Mouse (Mus musculus) hindbrain, embryonic 13.5 days (tissue): ENCODE results near the gene Lrrfip1. TPM values are rescaled to one million over a fixed set of nuclear protein-coding genes. Genes with fewer than 3 reads are reported as not detected.

Experiments used
- ATAC-seq: fragments of 200-750 bp; cut with Nextera tagmentation; 2 replicates; pipeline ENCODE4 v1.8.0; 2017; ENCODE audit warnings: moderate TSS enrichment; ENCODE audit not compliant: low FRiP score
- H3K27ac ChIP-seq: fragments of 300-500 bp; sonication (generic); 2 replicates; pipeline ENCODE4 v1.5.1; 2015; ENCODE audit warnings: inconsistent platforms, mild to moderate bottlenecking, moderate library complexity
- H3K27me3 ChIP-seq: fragments of 300-500 bp; sonication (generic); 2 replicates; pipeline ENCODE4 v1.6.1; 2015; ENCODE audit warnings: mild to moderate bottlenecking, inconsistent platforms
- H3K36me3 ChIP-seq: fragments of 300-500 bp; sonication (generic); 2 replicates; pipeline ENCODE4 v1.6.1; 2015; ENCODE audit warnings: mild to moderate bottlenecking, inconsistent platforms
- H3K4me1 ChIP-seq: fragments of 300-500 bp; sonication (generic); replicated peaks from 2 replicates; pipeline ENCODE4 v1.6.1; 2015; ENCODE audit warnings: inconsistent platforms
- H3K4me2 ChIP-seq: fragments of 300-500 bp; sonication (generic); 2 replicates; pipeline ENCODE4 v1.6.1; 2015; ENCODE audit warnings: inconsistent platforms, mild to moderate bottlenecking, moderate library complexity
- H3K4me3 ChIP-seq: fragments of 300-500 bp; sonication (generic); 2 replicates; pipeline ENCODE4 v1.5.1; 2015; ENCODE audit warnings: mild to moderate bottlenecking, inconsistent platforms
- H3K9ac ChIP-seq: fragments of 300-500 bp; sonication (generic); 2 replicates; pipeline ENCODE4 v1.6.1; 2015; ENCODE audit warnings: mild to moderate bottlenecking, inconsistent platforms
- H3K9me3 ChIP-seq: fragments of 300-500 bp; sonication (generic); 2 replicates; pipeline ENCODE4 v1.6.1; 2016; ENCODE audit warnings: inconsistent platforms
- WGBS: fragments of 180-500 bp; shearing (Covaris S2); methylation state at CpG from one replicate; pipeline ENCODE4 v1.1.7; 2015; 5-methylcytosine and 5-hydroxymethylcytosine counted together
- polyA plus RNA-seq: library from polyadenylated mRNA; unstranded; fragments of >200 nt; fragmentation: Nextera tagmentation; extraction: Ambion mirVana; gene quantifications from 2 replicates; pipeline ENCODE4 v1.2.1, GENCODE M21; 2015

Gene Lrrfip1
- polyA plus RNA-seq, 1 experiment from 2014 or later = 39.1 TPM

- peak overlapping the region; percentile 85; the same call in 1 of the 2 replicates for H3K4me2 ChIP-seq
- no peak overlapping the region for H3K9ac ChIP-seq
- H3K4me1 ChIP-seq = peaks cover 32% of the 10 kb centered on the region
- H3K27ac ChIP-seq = no peak overlapping the region
- ATAC-seq = no peak
- H3K36me3 ChIP-seq = no peaks in the 10 kb centered on the region
- H3K27me3 ChIP-seq = no peaks in the 10 kb centered on the region
- 90% methylated on average over 3 of the region's 3 CpGs for WGBS
- H3K9me3 ChIP-seq = no peaks in the 10 kb centered on the region
- H3K4me3 ChIP-seq = no peak overlapping the region
These were observed 2.6 kb downstream of the Lrrfip1 start for GRCm38 (mm10) chr1:91001101-91001500.

GRCm38 (mm10) chr1:91001871-91002539 is 3.5 kb downstream of the Lrrfip1 start:
- ATAC-seq = no peak
- WGBS = 86% methylated on average over 3 of the region's 3 CpGs
- H3K27ac ChIP-seq = no peak overlapping the region
- H3K9ac ChIP-seq = no peak overlapping the region
- H3K36me3 ChIP-seq = no peaks in the 10 kb centered on the region
- H3K4me1 ChIP-seq = peaks cover 32% of the 10 kb centered on the region
- no peak overlapping the region for H3K4me3 ChIP-seq
- H3K4me2 ChIP-seq = no peak overlapping the region
- no peaks in the 10 kb centered on the region for H3K27me3 ChIP-seq
- no peaks in the 10 kb centered on the region for H3K9me3 ChIP-seq

GRCm38 (mm10) chr1:91002641-91003040 is 4.1 kb downstream of the Lrrfip1 start:
- Histone ChIP-seq H3K27me3 (no peaks in the 10 kb centered on the region), H3K4me3 (no peak overlapping the region), H3K4me1 (peaks cover 32% of the 10 kb centered on the region), H3K27ac (no peak overlapping the region), H3K9ac (no peak overlapping the region), H3K4me2 (no peak overlapping the region), H3K9me3 (no peaks in the 10 kb centered on the region), H3K36me3 (no peaks in the 10 kb centered on the region)
- WGBS = 79% methylated on average over 3 of the region's 3 CpGs
- ATAC-seq = no peak

GRCm38 (mm10) chr1:91003522-91004253 is 5.2 kb downstream of the Lrrfip1 start:
- no peaks in the 10 kb centered on the region for H3K27me3 ChIP-seq
- WGBS = 89% methylated on average over 8 of the region's 8 CpGs

GRCm38 (mm10) chr1:91006037-91006436 is 7.5 kb downstream of the Lrrfip1 start:
- WGBS = 76% methylated on average over 5 of the region's 5 CpGs
- Histone ChIP-seq H3K36me3 (no peaks in the 10 kb centered on the region), H3K4me2 (no peak overlapping the region), H3K9me3 (no peaks in the 10 kb centered on the region), H3K9ac (no peak overlapping the region), H3K27ac (no peak overlapping the region), H3K4me3 (no peak overlapping the region), H3K27me3 (no peaks in the 10 kb centered on the region), H3K4me1 (peaks cover 22% of the 10 kb centered on the region)
- no peak for ATAC-seq

More at GRCm38 (mm10) chr1:91003522-91004253, 5.2 kb downstream of the Lrrfip1 start:
- Histone ChIP-seq H3K36me3 (no peaks in the 10 kb centered on the region), H3K4me3 (no peak overlapping the region), H3K9ac (no peak overlapping the region), H3K4me2 (no peak overlapping the region), H3K4me1 (peaks cover 37% of the 10 kb centered on the region), H3K9me3 (no peaks in the 10 kb centered on the region), H3K27ac (no peak overlapping the region)
- ATAC-seq = no peak

GRCm38 (mm10) chr1:91006708-91007107 is 8.2 kb downstream of the Lrrfip1 start:
- H3K4me1 ChIP-seq = peaks cover 16% of the 10 kb centered on the region
- no peaks in the 10 kb centered on the region for H3K9me3 ChIP-seq
- H3K9ac ChIP-seq = no peak overlapping the region
- H3K36me3 ChIP-seq = no peaks in the 10 kb centered on the region
- H3K4me3 ChIP-seq = no peak overlapping the region
- no peak overlapping the region for H3K27ac ChIP-seq
- 88% methylated on average over 9 of the region's 9 CpGs for WGBS
- no peaks in the 10 kb centered on the region for H3K27me3 ChIP-seq
- no peak overlapping the region for H3K4me2 ChIP-seq
- no peak for ATAC-seq

GRCm38 (mm10) chr1:91008147-91008682 is 9.7 kb downstream of the Lrrfip1 start:
- Histone ChIP-seq H3K9me3 (no peaks in the 10 kb centered on the region), H3K27ac (no peak overlapping the region), H3K27me3 (no peaks in the 10 kb centered on the region), H3K4me2 (no peak overlapping the region), H3K4me1 (peaks cover 18% of the 10 kb centered on the region), H3K4me3 (no peak overlapping the region), H3K9ac (no peak overlapping the region), H3K36me3 (no peaks in the 10 kb centered on the region)
- ATAC-seq = no peak
- 93% methylated on average over 14 of the region's 14 CpGs for WGBS

GRCm38 (mm10) chr1:91008746-91009145 is 10.2 kb downstream of the Lrrfip1 start:
- no peak for ATAC-seq
- 86% methylated on average over 9 of the region's 9 CpGs for WGBS
- no peak overlapping the region for H3K27ac ChIP-seq
- peaks cover 18% of the 10 kb centered on the region for H3K4me1 ChIP-seq
- no peak overlapping the region for H3K4me2 ChIP-seq
- H3K4me3 ChIP-seq = no peak overlapping the region
- no peaks in the 10 kb centered on the region for H3K9me3 ChIP-seq
- no peaks in the 10 kb centered on the region for H3K36me3 ChIP-seq
- no peaks in the 10 kb centered on the region for H3K27me3 ChIP-seq
- no peak overlapping the region for H3K9ac ChIP-seq

GRCm38 (mm10) chr1:91009266-91009665 is 10.7 kb downstream of the Lrrfip1 start:
- no peaks in the 10 kb centered on the region for H3K9me3 ChIP-seq
- 90% methylated on average over 6 of the region's 6 CpGs for WGBS
- H3K4me2 ChIP-seq = no peak overlapping the region
- H3K4me1 ChIP-seq = peaks cover 18% of the 10 kb centered on the region
- H3K36me3 ChIP-seq = no peaks in the 10 kb centered on the region
- no peak for ATAC-seq
- no peaks in the 10 kb centered on the region for H3K27me3 ChIP-seq
- no peak overlapping the region for H3K27ac ChIP-seq
- H3K9ac ChIP-seq = no peak overlapping the region
- no peak overlapping the region for H3K4me3 ChIP-seq

GRCm38 (mm10) chr1:91010216-91010615 is 11.7 kb downstream of the Lrrfip1 start:
- 95% methylated on average over 7 of the region's 7 CpGs for WGBS
- no peak for ATAC-seq
- Histone ChIP-seq H3K4me3 (no peak overlapping the region), H3K4me1 (peaks cover 18% of the 10 kb centered on the region), H3K36me3 (no peaks in the 10 kb centered on the region), H3K27ac (no peak overlapping the region), H3K4me2 (no peak overlapping the region), H3K9me3 (no peaks in the 10 kb centered on the region), H3K9ac (no peak overlapping the region), H3K27me3 (no peaks in the 10 kb centered on the region)

GRCm38 (mm10) chr1:91010716-91011115 is 12.2 kb downstream of the Lrrfip1 start:
- H3K9ac ChIP-seq = no peak overlapping the region
- H3K36me3 ChIP-seq = no peaks in the 10 kb centered on the region
- ATAC-seq = no peak
- H3K4me2 ChIP-seq = no peak overlapping the region
- peaks cover 18% of the 10 kb centered on the region for H3K4me1 ChIP-seq
- WGBS = 81% methylated on average over 2 of the region's 2 CpGs
- no peak overlapping the region for H3K4me3 ChIP-seq
- no peaks in the 10 kb centered on the region for H3K9me3 ChIP-seq
- no peaks in the 10 kb centered on the region for H3K27me3 ChIP-seq
- H3K27ac ChIP-seq = no peak overlapping the region

- 86% methylated on average over 3 of the region's 3 CpGs for WGBS
- no peak overlapping the region for H3K27ac ChIP-seq
These were observed 12.8 kb downstream of the Lrrfip1 start for GRCm38 (mm10) chr1:91011336-91011735.

More at GRCm38 (mm10) chr1:91011336-91011735, 12.8 kb downstream of the Lrrfip1 start:
- Histone ChIP-seq H3K4me3 (no peak overlapping the region), H3K36me3 (no peaks in the 10 kb centered on the region), H3K9me3 (no peaks in the 10 kb centered on the region), H3K27me3 (no peaks in the 10 kb centered on the region), H3K9ac (no peak overlapping the region), H3K4me1 (peaks cover 18% of the 10 kb centered on the region), H3K4me2 (no peak overlapping the region)
- no peak for ATAC-seq
